Mouse (Mus musculus) bone marrow macrophage, adult 2 months (primary cell): ENCODE results near the gene Abcf2.

Experiments
- CTCF ChIP-seq: IDR thresholded peaks from 2 replicates; pipeline ENCODE4 v1.5.1; 2012; ENCODE audit warnings: low read depth, mild to moderate bottlenecking, low read length, moderate library complexity
- POLR2A ChIP-seq: IDR thresholded peaks from 2 replicates; pipeline ENCODE4 v1.6.1; 2012; ENCODE audit warnings: mild to moderate bottlenecking, low read depth, low read length, borderline replicate concordance

DNA sequence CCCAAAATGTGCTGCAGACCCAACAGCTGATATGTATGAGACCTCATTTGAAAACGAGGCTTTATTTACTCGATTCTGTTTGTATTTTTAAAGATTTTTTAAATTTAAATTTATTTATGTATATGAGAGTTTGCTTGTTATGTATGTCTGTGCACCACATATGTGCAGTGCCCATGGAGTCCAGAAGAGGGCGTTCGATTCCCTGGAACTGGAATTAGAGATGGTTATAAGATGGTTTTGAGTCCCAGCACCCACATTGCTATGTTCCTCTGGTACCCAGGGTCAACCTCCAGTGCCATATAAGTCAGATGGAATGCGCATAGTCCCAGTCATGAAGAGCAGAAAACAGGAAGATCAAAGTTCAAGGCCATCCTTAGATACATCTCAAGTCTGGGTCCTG is 43.0 kb downstream of the Abcf2 start:
- TF ChIP-seq POLR2A (no peak), CTCF (no peak)
